Comparison of ENCODE assay signal across 8 mouse cellular contexts in genomic region chrX:103623411-103623845, GRCm38 (mm10). TPM values are rescaled to one million over a fixed set of nuclear protein-coding genes. Genes with fewer than 3 reads are reported as not detected.
DNase-seq lines count a peak whose midpoint lies in the region; TF ChIP-seq lines count a peak whose summit lies in the region.

No protein-coding gene starts in this region.

- peaks cover 33% of the 10 kb centered on the region for H3K27me3 ChIP-seq in E14TG2a.4 (ENCODE audit: insufficient read depth, low read length)

- DNase-seq in heart, postnatal 14 days: peak; percentile 10 to 32
- DNase-seq in layer of hippocampus, postnatal 10 days (ENCODE audit: low spot score in 2 of 2): peak; percentile 19 to 44
- DNase-seq in lung, postnatal 36 days: peak; percentile 45
- peak; percentile 41 for DNase-seq in retina, embryonic 14.5 days (ENCODE audit: low spot score)
- peak; percentile 15 for DNase-seq in urinary bladder, postnatal 14 days (ENCODE audit: low spot score)

- H3K4me1 ChIP-seq in E14TG2a.4 (replicated peaks; ENCODE audit: low read depth, low read length): 0 out of 2 replicates have a peak, but pooled peaks cover 5% of the 10 kb centered on the region
- H3K4me1 ChIP-seq in bone marrow, adult 2 months (ENCODE audit: control insufficient read depth, insufficient read depth, low read length): no peaks in the 10 kb centered on the region
- no peaks in the 10 kb centered on the region for H3K4me1 ChIP-seq in embryonic fibroblast, embryonic 13.5 days (ENCODE audit: control insufficient read depth, insufficient read depth, low read length)

- H3K27ac ChIP-seq in bone marrow, adult 2 months (ENCODE audit: control insufficient read depth, insufficient read depth, low read depth, low read length, poor library complexity): peak overlapping the region; percentile 78
- peak overlapping the region; percentile 50; the same call in 1 of the 2 replicates for H3K27ac ChIP-seq in embryonic fibroblast, embryonic 13.5 days (ENCODE audit: insufficient read depth, low read length)

- H3K36me3 ChIP-seq in E14TG2a.4 (ENCODE audit: insufficient read depth, low read length): no peaks in the 10 kb centered on the region

- no peak for TF ChIP-seq POLR2A in bone marrow, adult 2 months (IDR thresholded peaks at IDR 0.05; ENCODE audit: borderline replicate concordance, control insufficient read depth, low read depth, low read length)
- peak; percentile 76 for TF ChIP-seq POLR2A in embryonic fibroblast, embryonic 13.5 days (IDR thresholded peaks at IDR 0.05; ENCODE audit: low read depth, low read length)

- 2% methylated on average over 27 of the region's 28 CpGs for WGBS in bone marrow, adult 2 months

- no peak for TF ChIP-seq CTCF in E14TG2a.4 (conservative IDR thresholded peaks at IDR 0.05; ENCODE audit: low read length)
- no peak for TF ChIP-seq CTCF in bone marrow, adult 2 months (IDR thresholded peaks at IDR 0.05; ENCODE audit: control insufficient read depth, insufficient read depth, low read length)
- TF ChIP-seq CTCF in embryonic fibroblast, embryonic 13.5 days (IDR thresholded peaks at IDR 0.05; ENCODE audit: borderline replicate concordance, insufficient read depth, low read length): no peak

- H3K9me3 ChIP-seq in E14TG2a.4 (ENCODE audit: low read length): no peaks in the 10 kb centered on the region

- peak overlapping the region; percentile 69 for H3K4me3 ChIP-seq in E14TG2a.4 (replicated peaks; ENCODE audit: low read length)
- peak overlapping the region; percentile 77 for H3K4me3 ChIP-seq in bone marrow, adult 2 months (replicated peaks; ENCODE audit: control insufficient read depth, low read depth, low read length)
- peak overlapping the region; percentile 78 for H3K4me3 ChIP-seq in embryonic fibroblast, embryonic 13.5 days (ENCODE audit: insufficient read depth, low read length)

- intact Hi-C loops in heart, postnatal 14 days (cut with DNase I): loop anchor here (10.0 kb wide), 1 partner anchor 221 kb away; no protein-coding TSS in a partner anchor

RNA-seq across cellular contexts. Expression of gene Zcchc13, which starts 7.0 kb away (rescaled TPM):
- 1.4 TPM in 1 of 2 replicates, not detected in the other for polyA plus RNA-seq in bone marrow, adult 2 months (2011; ENCODE audit: insufficient read depth, insufficient read length, low replicate concordance, missing spikeins)
- not detected in 2 replicates for polyA plus RNA-seq in embryonic fibroblast, embryonic 13.5 days (2011; ENCODE audit: insufficient read length, low read depth, missing spikeins)
- not detected for total RNA-seq in heart, postnatal 14 days (2021)
- total RNA-seq in layer of hippocampus, postnatal 10 days (2021): not detected

Comparison
In these comparisons a context has a peak if more than half of its experiments do, and no peak if none do; other contexts are left out.
1. Peak in every context shown above with its lines: DNase-seq, H3K4me3 ChIP-seq and H3K27ac ChIP-seq.